Mouse (Mus musculus): ENCODE measurements at regions not wholly inside any gene's neighbourhood (a gene's known extent, or its start where the extent isn't known, plus 50 kb on each side); places are given as distances from the start of the nearest gene placed in this dataset.

DNA sequence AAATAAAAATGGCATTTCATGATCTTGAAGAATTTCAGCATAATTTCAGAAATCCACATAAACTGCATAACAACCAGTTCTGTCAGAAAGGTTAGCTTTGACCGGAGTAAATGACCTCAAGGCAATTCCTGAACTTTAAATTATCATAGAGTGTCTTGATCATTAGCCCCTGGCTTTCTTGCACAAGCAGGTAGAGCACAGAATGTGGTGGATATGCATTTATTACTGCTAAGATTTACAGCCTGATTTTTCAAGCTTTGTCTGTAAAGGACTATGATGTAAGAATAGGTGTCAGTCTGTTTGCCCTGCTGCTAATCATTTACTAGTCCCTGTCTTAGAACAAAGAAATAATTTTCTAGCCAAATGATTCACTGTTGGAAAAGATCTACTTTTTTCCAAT is 347.3 kb downstream of the Ppp1r3a start:
- in situ Hi-C loops (cut with MboI, MseI), result no loop called here

GRCm38 (mm10) chr6:14358280-14358679 is 396.8 kb downstream of the Ppp1r3a start:
- in situ Hi-C loops (cut with MboI, MseI), result no loop called here
